Mouse (Mus musculus) CH12.LX (cell line): ENCODE measurements at regions not wholly inside any gene's neighbourhood (a gene's known extent, or its start where the extent isn't known, plus 50 kb on each side); places are given as distances from the start of the nearest gene placed in this dataset.

Source experiments
- DNase-seq: peaks from one replicate; pipeline ENCODE4 v3.0.0-alpha.2; 2013; ENCODE audit errors: extremely low read depth
- H3K27ac ChIP-seq: 2 replicates; pipeline ENCODE4 v1.5.1; 2012; ENCODE audit warnings: low read depth, mild to moderate bottlenecking, control low read depth, moderate library complexity; ENCODE audit not compliant: insufficient read depth
- H3K27me3 ChIP-seq: replicated peaks from 2 replicates; pipeline ENCODE3; 2012; ENCODE audit warnings: inconsistent platforms
- H3K36me3 ChIP-seq, 2 experiments: replicated peaks in 1 of 2; 2 replicates each; pipeline versions ENCODE3 to v1.6.1; 2012; ENCODE audit warnings: inconsistent platforms in 1 of 2, low read length in 1 of 2, mild to moderate bottlenecking in 1 of 2, mixed read lengths in 1 of 2, moderate library complexity in 1 of 2; ENCODE audit not compliant: control insufficient read depth in 1 of 2, insufficient read depth in 1 of 2
- H3K4me1 ChIP-seq, 2 experiments: 2 replicates each; pipeline ENCODE4 v1.6.1; 2012; ENCODE audit warnings: inconsistent platforms in 1 of 2, moderate library complexity in 1 of 2; ENCODE audit not compliant: insufficient read depth in 2 of 2, control insufficient read depth in 1 of 2
- H3K4me2 ChIP-seq: 2 replicates; pipeline ENCODE4 v1.6.1; 2012; ENCODE audit warnings: low read depth, mild to moderate bottlenecking, control low read depth; ENCODE audit not compliant: poor library complexity, insufficient read depth, severe bottlenecking
- H3K4me3 ChIP-seq, 3 experiments: fragments of 150-350 bp in 1 of 3; sonication (generic) in 1 of 3; replicated peaks in 1 of 3; 2 replicates each; pipeline versions ENCODE3 to v1.5.1; 2011 to 2012; ENCODE audit warnings: low read depth in 2 of 3, low read length in 2 of 3, mild to moderate bottlenecking in 2 of 3, moderate library complexity in 2 of 3, control low read depth in 1 of 3, improper control_type of control experiment in 1 of 3, inconsistent platforms in 1 of 3, mixed read lengths in 1 of 3; ENCODE audit not compliant: poor library complexity in 1 of 3
- H3K79me2 ChIP-seq: replicated peaks from 2 replicates; pipeline ENCODE4 v1.6.1; 2012; ENCODE audit warnings: mild to moderate bottlenecking, moderate library complexity; ENCODE audit not compliant: control insufficient read depth, poor library complexity, insufficient read depth, severe bottlenecking; ENCODE audit errors: extremely low read depth
- H3K9ac ChIP-seq: 2 replicates; pipeline ENCODE4 v1.6.1; 2012; ENCODE audit warnings: low read depth, mild to moderate bottlenecking, control low read depth, moderate library complexity; ENCODE audit not compliant: insufficient read depth
- H3K9me3 ChIP-seq: replicated peaks from 2 replicates; pipeline ENCODE3; 2012; ENCODE audit warnings: low read length, inconsistent platforms, mixed read lengths
- BHLHE40 ChIP-seq: IDR thresholded peaks from 2 replicates; pipeline ENCODE4 v1.6.1; 2011; ENCODE audit warnings: mild to moderate bottlenecking, low read depth, low read length, improper control_type of control experiment
- CHD1 ChIP-seq: IDR thresholded peaks from 2 replicates; pipeline ENCODE4 v1.6.1; 2012; ENCODE audit warnings: low read depth, low read length, improper control_type of control experiment, inconsistent platforms
- CHD2 ChIP-seq: IDR thresholded peaks from 2 replicates; pipeline ENCODE4 v1.6.1; 2011; ENCODE audit warnings: low read length, improper control_type of control experiment
- ETS1 ChIP-seq: conservative IDR thresholded peaks from 2 replicates; pipeline ENCODE4 v1.6.1; 2012; ENCODE audit warnings: low read depth, mild to moderate bottlenecking, inconsistent platforms, low read length, improper control_type of control experiment, moderate library complexity
- IRF4 ChIP-seq: IDR thresholded peaks from 2 replicates; pipeline ENCODE4 v1.6.1; 2014; ENCODE audit warnings: low read depth, mild to moderate bottlenecking, inconsistent platforms, low read length, improper control_type of control experiment
- JUN ChIP-seq: IDR thresholded peaks from 2 replicates; pipeline ENCODE4 v1.6.1; 2011; ENCODE audit warnings: low read depth, mild to moderate bottlenecking, low read length, improper control_type of control experiment, moderate library complexity; ENCODE audit not compliant: insufficient read depth
- MAFK ChIP-seq: IDR thresholded peaks from 2 replicates; pipeline ENCODE4 v1.6.1; 2011; ENCODE audit warnings: low read length, improper control_type of control experiment; ENCODE audit not compliant: insufficient replicate concordance
- MAX ChIP-seq: IDR thresholded peaks from 2 replicates; pipeline ENCODE4 v1.6.1; 2011; ENCODE audit warnings: low read length, improper control_type of control experiment
- MEF2A ChIP-seq: IDR thresholded peaks from 2 replicates; pipeline ENCODE4 v1.6.1; 2014; ENCODE audit warnings: low read depth, mild to moderate bottlenecking, inconsistent platforms, low read length, improper control_type of control experiment, borderline replicate concordance
- MXI1 ChIP-seq: IDR thresholded peaks from 2 replicates; pipeline ENCODE4 v1.6.1; 2011; ENCODE audit warnings: mild to moderate bottlenecking, low read depth, low read length, improper control_type of control experiment
- NELFE ChIP-seq: IDR thresholded peaks from 2 replicates; pipeline ENCODE4 v1.6.1; 2011; ENCODE audit warnings: low read depth, low read length, improper control_type of control experiment
- PAX5 ChIP-seq: IDR thresholded peaks from 2 replicates; pipeline ENCODE4 v1.6.1; 2012; ENCODE audit warnings: low read length, inconsistent platforms, mixed read lengths
- POLR2A ChIP-seq: IDR thresholded peaks from 2 replicates; pipeline ENCODE4 v1.6.1; 2011; ENCODE audit warnings: low read depth, mild to moderate bottlenecking, improper control_type of control experiment, low read length
- POLR2AphosphoS2 ChIP-seq: IDR thresholded peaks from 2 replicates; pipeline ENCODE4 v1.6.1; 2011; ENCODE audit warnings: low read depth, low read length, improper control_type of control experiment
- RAD21 ChIP-seq: IDR thresholded peaks from 2 replicates; pipeline ENCODE4 v1.6.1; 2011; ENCODE audit warnings: low read depth, mild to moderate bottlenecking, low read length, improper control_type of control experiment, moderate library complexity
- RCOR1 ChIP-seq: conservative IDR thresholded peaks from 2 replicates; pipeline ENCODE4 v1.6.1; 2012; ENCODE audit warnings: low read depth, mild to moderate bottlenecking, inconsistent platforms, low read length, improper control_type of control experiment
- TCF12 ChIP-seq: IDR thresholded peaks from 2 replicates; pipeline ENCODE4 v1.6.1; 2014; ENCODE audit warnings: low read depth, mild to moderate bottlenecking, inconsistent platforms, low read length, improper control_type of control experiment
- UBTF ChIP-seq: IDR thresholded peaks from 2 replicates; pipeline ENCODE4 v1.6.1; 2012; ENCODE audit warnings: low read depth, mild to moderate bottlenecking, inconsistent platforms, low read length, improper control_type of control experiment, moderate library complexity
- USF2 ChIP-seq: conservative IDR thresholded peaks from 2 replicates; pipeline ENCODE4 v1.6.1; 2011; ENCODE audit warnings: low read depth, low read length, improper control_type of control experiment
- ZNF384 ChIP-seq: IDR thresholded peaks from 2 replicates; pipeline ENCODE4 v1.6.1; 2012; ENCODE audit warnings: low read depth, low read length, improper control_type of control experiment, inconsistent platforms
- dilution Hi-C: fragments of 300-500 bp; cut with MboI; formaldehyde crosslinking; loops from 2 replicates; pipeline ENCODE4 v1.14.3; 2020; ENCODE audit warnings: low sequenced_read_pairs; ENCODE audit not compliant: extremely low pct_unique_long_range_greater_than_20kb, extremely low pct_ligation_motif_present
- in situ Hi-C: fragments of 300-500 bp; cut with MboI; formaldehyde crosslinking; loops from 3 replicates; pipeline ENCODE4 v1.14.3; 2019; ENCODE audit warnings: low sequenced_read_pairs, low pct_ligation_motif_present, low pct_unique_long_range_greater_than_20kb, mixed read lengths

GRCm38 (mm10) chr11:64833786-64834185 lies 145.1 kb upstream of the Elac2 start:
- Histone ChIP-seq H3K9ac (no peak overlapping the region), H3K36me3 (no peaks in the 10 kb centered on the region), H3K27me3 (no peaks in the 10 kb centered on the region), H3K4me3 (no peak overlapping the region), H3K79me2 (no peaks in the 10 kb centered on the region), H3K9me3 (no peaks in the 10 kb centered on the region), H3K27ac (no peak overlapping the region), H3K4me1 (peaks cover 0 to 23% of the 10 kb centered on the region in 2 experiments; a peak in 3 of 4 replicates), H3K4me2 (no peak overlapping the region)
- dilution Hi-C loops (no loop called here), in situ Hi-C loops (no loop called here)
- TF ChIP-seq RAD21 (no peak), MAX (no peak), CHD2 (no peak), ETS1 (no peak), NELFE (no peak), USF2 (no peak), MXI1 (no peak), TCF12 (no peak), CHD1 (no peak), MEF2A (no peak), IRF4 (no peak), MAFK (no peak), JUN (no peak), RCOR1 (no peak), POLR2A (no peak), PAX5 (no peak), ZNF384 (no peak), BHLHE40 (no peak), POLR2AphosphoS2 (no peak)
- DNase-seq, result no peak

GRCm38 (mm10) chr11:64836771-64837170 lies 142.1 kb upstream of the Elac2 start:
- peaks cover 0 to 20% of the 10 kb centered on the region in 2 experiments; a peak in 3 of 4 replicates for H3K4me1 ChIP-seq
- H3K27me3 ChIP-seq, result no peaks in the 10 kb centered on the region
- TF ChIP-seq UBTF (no peak), CHD2 (no peak)
- in situ Hi-C loops (no loop called here), dilution Hi-C loops (no loop called here)
- H3K36me3 ChIP-seq, result no peaks in the 10 kb centered on the region
- no peak overlapping the region for H3K4me2 ChIP-seq
- H3K4me3 ChIP-seq, result no peak overlapping the region
- no peaks in the 10 kb centered on the region for H3K9me3 ChIP-seq
- DNase-seq, result no peak
- no peaks in the 10 kb centered on the region for H3K79me2 ChIP-seq
- H3K9ac ChIP-seq, result no peak overlapping the region
- H3K27ac ChIP-seq, result no peak overlapping the region
